Mouse (Mus musculus) heart, adult 2 months (tissue): ENCODE results near the gene Olfr1367. TPM values are rescaled to one million over a fixed set of nuclear protein-coding genes. Genes with fewer than 3 reads are reported as not detected.
"Not testable (repeated sequence)": the region's sequence is repeated elsewhere in the genome, so short reads cannot be mapped to it uniquely, and the experiment has no call there.

Source experiments
- DNase-seq, 2 experiments: peaks; one replicate each; pipeline ENCODE4 v3.0.0; 2021
- H3K27ac ChIP-seq: fragments of 200-600 bp; 2 replicates; pipeline ENCODE4 v1.8.1; 2022
- H3K27me3 ChIP-seq: fragments of 200-500 bp; 2 replicates; pipeline ENCODE4 v1.6.1; 2012; ENCODE audit warnings: mild to moderate bottlenecking, low read length, inconsistent platforms, mixed read lengths; ENCODE audit not compliant: control insufficient read depth, insufficient read depth
- H3K36me3 ChIP-seq: fragments of 200-500 bp; 2 replicates; pipeline ENCODE4 v1.6.1; 2012; ENCODE audit warnings: low read length, inconsistent platforms; ENCODE audit not compliant: control insufficient read depth, insufficient read depth
- H3K4me1 ChIP-seq: fragments of 200-500 bp; 2 replicates; pipeline ENCODE4 v1.6.1; 2011; ENCODE audit warnings: low read length; ENCODE audit not compliant: control insufficient read depth, insufficient read depth
- H3K4me3 ChIP-seq: fragments of 200-600 bp; 2 replicates; pipeline ENCODE4 v1.8.1; 2022
- H3K79me2 ChIP-seq: fragments of 200-500 bp; replicated peaks from 2 replicates; pipeline ENCODE4 v1.6.1; 2012; ENCODE audit warnings: mild to moderate bottlenecking, inconsistent platforms, low read length, moderate library complexity, mixed read lengths; ENCODE audit not compliant: control insufficient read depth, insufficient read depth
- H3K9ac ChIP-seq: fragments of 200-500 bp; 2 replicates; pipeline ENCODE4 v1.6.1; 2012; ENCODE audit warnings: low read depth, mild to moderate bottlenecking, control low read depth, inconsistent platforms, low read length, mixed read lengths
- CTCF ChIP-seq: fragments of 200-600 bp; IDR thresholded peaks from 2 replicates; pipeline ENCODE4 v1.8.1; 2022; ENCODE audit warnings: antibody characterized with exemption, mild to moderate bottlenecking, moderate library complexity
- EP300 ChIP-seq: fragments of 200-500 bp; IDR thresholded peaks from 2 replicates; pipeline ENCODE4 v1.6.1; 2011; ENCODE audit warnings: low read depth, low read length, control low read depth; ENCODE audit not compliant: insufficient read depth
- POLR2A ChIP-seq: fragments of 200-500 bp; IDR thresholded peaks from 2 replicates; pipeline ENCODE4 v1.6.1; 2011; ENCODE audit warnings: mild to moderate bottlenecking, low read depth, low read length, control low read depth; ENCODE audit not compliant: insufficient read depth
- WGBS: fragments of 180-500 bp; shearing (Covaris S2); methylation state at CpG from one replicate; pipeline ENCODE4 v1.1.7; 2018; 5-methylcytosine and 5-hydroxymethylcytosine counted together
- intact Hi-C: fragments of 180-260 bp; cut with DNase I; formaldehyde crosslinking; loops from one replicate; pipeline ENCODE4 v1.15.1; 2025
- microRNA-seq, 2 experiments: library from miRNA; unstranded; fragments of <30 nt; microRNA quantifications; one replicate each; pipeline ENCODE4 v1.2.0; 2021
- polyA plus RNA-seq: library from polyadenylated mRNA; depleted of rRNA; stranded (reverse); fragments of >200 nt; gene quantifications from 2 replicates; pipeline ENCODE4 v1.2.3, GENCODE M21; 2012; rRNA removed
- total RNA-seq, 2 experiments: library from RNA; stranded (reverse); gene quantifications; 2 replicates each; pipeline ENCODE4 v1.2.3; 2021

The Olfr1367 gene
- total and polyA plus RNA-seq, 3 experiments = not detected

- Histone ChIP-seq H3K9ac (no peak overlapping the region), H3K36me3 (no peaks in the 10 kb centered on the region)
- 86% methylated on average over 2 of the region's 2 CpGs for WGBS
Measured at GRCm38 (mm10) chr13:21372700-21373099, 26.0 kb downstream of the Olfr1367 start.

GRCm38 (mm10) chr13:21377773-21378172 lies 31.1 kb downstream of the Olfr1367 start:
- Histone ChIP-seq H3K4me1 (no peaks in the 10 kb centered on the region), H3K79me2 (no peaks in the 10 kb centered on the region), H3K27ac (no peak overlapping the region), H3K9ac (no peak overlapping the region), H3K4me3 (no peak overlapping the region), H3K27me3 (no peaks in the 10 kb centered on the region), H3K36me3 (no peaks in the 10 kb centered on the region)
- whole genome bisulfite sequencing = 84% methylated on average over 2 of the region's 2 CpGs
- no peak for DNase-seq
- TF ChIP-seq CTCF (no peak), POLR2A (no peak)
- intact Hi-C loops = no loop called here

More at GRCm38 (mm10) chr13:21372700-21373099, 26.0 kb downstream of the Olfr1367 start:
- no peak overlapping the region for H3K27ac ChIP-seq
- no peak for TF ChIP-seq EP300
- TF ChIP-seq CTCF = no peak
- no peak for TF ChIP-seq POLR2A
- H3K4me1 ChIP-seq = no peaks in the 10 kb centered on the region
- intact Hi-C loops = no loop called here
- no peaks in the 10 kb centered on the region for H3K79me2 ChIP-seq
- no peaks in the 10 kb centered on the region for H3K27me3 ChIP-seq
- DNase-seq = no peak
- no peak overlapping the region for H3K4me3 ChIP-seq

GRCm38 (mm10) chr13:21395211-21395610 lies 48.5 kb downstream of the Olfr1367 start:
- H3K27me3 ChIP-seq = no peaks in the 10 kb centered on the region
- TF ChIP-seq EP300 (no peak), CTCF (no peak), POLR2A (no peak)
- no peak overlapping the region for H3K27ac ChIP-seq
- peaks cover 35% of the 10 kb centered on the region for H3K36me3 ChIP-seq
- H3K4me1 ChIP-seq = peaks cover 3% of the 10 kb centered on the region
- intact Hi-C loops = no loop called here
- 98% methylated on average over 1 of the region's 1 CpGs for WGBS
- H3K4me3 ChIP-seq = no peak overlapping the region
- no peaks in the 10 kb centered on the region for H3K79me2 ChIP-seq
- no peak for DNase-seq
- no peak overlapping the region for H3K9ac ChIP-seq

GRCm38 (mm10) chr13:21395623-21396022 lies 48.9 kb downstream of the Olfr1367 start:
- DNase-seq = no peak
- H3K27me3 ChIP-seq = no peaks in the 10 kb centered on the region
- peaks cover 3% of the 10 kb centered on the region for H3K4me1 ChIP-seq
- 93% methylated on average over 6 of the region's 6 CpGs for WGBS
- H3K9ac ChIP-seq = no peak overlapping the region
- no peaks in the 10 kb centered on the region for H3K79me2 ChIP-seq
- no peak overlapping the region for H3K27ac ChIP-seq
- intact Hi-C loops = loop anchor here (2.0 kb wide), 1 partner anchor 67 kb away; no protein-coding TSS in a partner anchor
- H3K4me3 ChIP-seq = no peak overlapping the region
- no peak for TF ChIP-seq CTCF
- no peak for TF ChIP-seq EP300
- no peak for TF ChIP-seq POLR2A
- peaks cover 35% of the 10 kb centered on the region for H3K36me3 ChIP-seq

- 90% methylated on average over 18 of the region's 18 CpGs for WGBS
- not testable (repeated sequence) for H3K79me2 ChIP-seq, H3K4me3 ChIP-seq, H3K27me3 ChIP-seq, H3K27ac ChIP-seq, H3K4me1 ChIP-seq, H3K9ac ChIP-seq
- intact Hi-C loops = loop anchor here (2.0 kb wide), 1 partner anchor 67 kb away; no protein-coding TSS in a partner anchor
- peaks cover 33% of the 10 kb centered on the region for H3K36me3 ChIP-seq
- DNase-seq = peak; percentile 26 to 53
Measured at GRCm38 (mm10) chr13:21396048-21396447, 49.3 kb downstream of the Olfr1367 start.

GRCm38 (mm10) chr13:21397486-21397885 lies 50.8 kb downstream of the Olfr1367 start:
- intact Hi-C loops = loop anchor here (2.0 kb wide), 1 partner anchor 69 kb away; no protein-coding TSS in a partner anchor
- Histone ChIP-seq H3K79me2 (no peaks in the 10 kb centered on the region), H3K27ac (no peak overlapping the region), H3K27me3 (no peaks in the 10 kb centered on the region), H3K36me3 (peaks cover 37% of the 10 kb centered on the region), H3K9ac (no peak overlapping the region), H3K4me1 (peaks cover 6% of the 10 kb centered on the region), H3K4me3 (no peak overlapping the region)
- DNase-seq = no peak
- no peak for TF ChIP-seq CTCF
- TF ChIP-seq EP300 = no peak
- no peak for TF ChIP-seq POLR2A
- 59% methylated on average over 2 of the region's 2 CpGs for WGBS

Small RNAs within 50 kb of the gene (microRNA-seq; reads per million reads assigned to microRNA genes)
- gene Mir6942 = 0 to 0.56 reads per million in 2 experiments

Other genes with a start within 250 kb of the Olfr1367 start
- not detected for gene Olfr1369-ps1, start 235.4 kb upstream of the Olfr1367 start, total RNA-seq
- not detected in 2 replicates for gene Olfr1369-ps1, start 235.4 kb upstream of the Olfr1367 start, polyA plus RNA-seq
- gene Olfr263, start 217.3 kb upstream of the Olfr1367 start, total RNA-seq = not detected
- not detected in 2 replicates for gene Olfr263, start 217.3 kb upstream of the Olfr1367 start, polyA plus RNA-seq
- gene Olfr1368, start 201.0 kb upstream of the Olfr1367 start, total RNA-seq = not detected
- gene Olfr1368, start 201.0 kb upstream of the Olfr1367 start, polyA plus RNA-seq = not detected in 2 replicates
- gene Trim27, start 167.5 kb upstream of the Olfr1367 start, total RNA-seq = 10 to 100 TPM; 18.8 to 19.8 TPM
- gene Trim27, start 167.5 kb upstream of the Olfr1367 start, polyA plus RNA-seq = 13.5 and 17.2 TPM in 2 replicates
- gene Gpx5, start 54.2 kb upstream of the Olfr1367 start, total RNA-seq = not detected
- not detected in 2 replicates for gene Gpx5, start 54.2 kb upstream of the Olfr1367 start, polyA plus RNA-seq
- not detected for gene Gpx6, start 34.8 kb upstream of the Olfr1367 start, total RNA-seq
- gene Gpx6, start 34.8 kb upstream of the Olfr1367 start, polyA plus RNA-seq = not detected in 2 replicates
- 1 to 10 TPM; 4.8 to 5.1 TPM for gene Zscan12, start 15.9 kb downstream of the Olfr1367 start, total RNA-seq
- 1.3 and 2.5 TPM in 2 replicates for gene Zscan12, start 15.9 kb downstream of the Olfr1367 start, polyA plus RNA-seq
- 10 to 100 TPM; 23.2 to 27.7 TPM for gene Zkscan3, start 55.8 kb downstream of the Olfr1367 start, total RNA-seq
- gene Zkscan3, start 55.8 kb downstream of the Olfr1367 start, polyA plus RNA-seq = 18.7 and 35.6 TPM in 2 replicates
- under 1 TPM; 0.41 to 0.50 TPM for gene Pgbd1, start 94.1 kb downstream of the Olfr1367 start, total RNA-seq
- gene Pgbd1, start 94.1 kb downstream of the Olfr1367 start, polyA plus RNA-seq = 0.43 and 0.59 TPM in 2 replicates
- gene Zscan26, start 106.8 kb downstream of the Olfr1367 start, total RNA-seq = 10 to 100 TPM; 21.8 TPM
- gene Zscan26, start 106.8 kb downstream of the Olfr1367 start, polyA plus RNA-seq = 14.8 and 25.6 TPM in 2 replicates
- gene Nkapl, start 121.6 kb downstream of the Olfr1367 start, total RNA-seq = under 1 TPM; 0.34 to 0.99 TPM
- 0.18 TPM in 1 of 2 replicates, not detected in the other for gene Nkapl, start 121.6 kb downstream of the Olfr1367 start, polyA plus RNA-seq
- gene Zkscan4, start 132.0 kb downstream of the Olfr1367 start, total RNA-seq = 1 to 10 TPM in 1 of 2 experiments, under 1 TPM in 1; 0.77 to 1.1 TPM
- gene Zkscan4, start 132.0 kb downstream of the Olfr1367 start, polyA plus RNA-seq = 0.47 and 0.94 TPM in 2 replicates
- gene Gm10065, start 132.5 kb downstream of the Olfr1367 start, total RNA-seq = not detected
- gene Gm10065, start 132.5 kb downstream of the Olfr1367 start, polyA plus RNA-seq = not detected in 2 replicates
- gene AK157302, start 148.3 kb downstream of the Olfr1367 start, total RNA-seq = 10 to 100 TPM; 25.4 to 27.3 TPM
- gene AK157302, start 148.3 kb downstream of the Olfr1367 start, polyA plus RNA-seq = 0.82 and 2.0 TPM in 2 replicates
- 100 to 1,000 TPM; 241 to 252 TPM for gene Gm11273, start 154.5 kb downstream of the Olfr1367 start, total RNA-seq
- gene Gm11273, start 154.5 kb downstream of the Olfr1367 start, polyA plus RNA-seq = 65.2 and 74.9 TPM in 2 replicates
- gene Zkscan8, start 184.2 kb downstream of the Olfr1367 start, total RNA-seq = 10 to 100 TPM in 1 of 2 experiments, 1 to 10 TPM in 1; 9.1 to 12.3 TPM
- 2.8 and 6.3 TPM in 2 replicates for gene Zkscan8, start 184.2 kb downstream of the Olfr1367 start, polyA plus RNA-seq
- gene Olfr1366, start 195.9 kb downstream of the Olfr1367 start, total RNA-seq = not detected
- not detected in 2 replicates for gene Olfr1366, start 195.9 kb downstream of the Olfr1367 start, polyA plus RNA-seq
- gene Olfr1535, start 213.0 kb downstream of the Olfr1367 start, total RNA-seq = not detected
- gene Olfr1535, start 213.0 kb downstream of the Olfr1367 start, polyA plus RNA-seq = not detected in 2 replicates
- gene Olfr1364, start 234.8 kb downstream of the Olfr1367 start, total RNA-seq = not detected
- gene Olfr1364, start 234.8 kb downstream of the Olfr1367 start, polyA plus RNA-seq = not detected in 2 replicates